Mouse (Mus musculus) midbrain, embryonic 14.5 days (tissue): ENCODE measurements at regions not wholly inside any gene's neighbourhood (a gene's known extent, or its start where the extent isn't known, plus 50 kb on each side); places are given as distances from the start of the nearest gene placed in this dataset.

Experiments used
- ATAC-seq: fragments of 200-750 bp; cut with Nextera tagmentation; 2 replicates; pipeline ENCODE4 v1.8.0; 2017; ENCODE audit warnings: moderate number of reproducible peaks, moderate library complexity; ENCODE audit not compliant: low FRiP score, low TSS enrichment
- DNase-seq: peaks from one replicate; pipeline ENCODE4 v3.0.0-alpha.2; 2015
- H3K27ac ChIP-seq: fragments of 300-500 bp; sonication (generic); replicated peaks from 2 replicates; pipeline ENCODE4 v1.5.1; 2014; ENCODE audit warnings: mild to moderate bottlenecking, low read depth, low read length, moderate library complexity
- H3K27me3 ChIP-seq: fragments of 300-500 bp; sonication (generic); 2 replicates; pipeline ENCODE4 v1.6.1; 2014; ENCODE audit warnings: low read length, control low read depth, mixed read lengths; ENCODE audit not compliant: control insufficient read depth, insufficient read depth
- H3K36me3 ChIP-seq: fragments of 300-500 bp; sonication (generic); 2 replicates; pipeline ENCODE4 v1.6.1; 2014; ENCODE audit warnings: low read length, control low read depth; ENCODE audit not compliant: control insufficient read depth, insufficient read depth
- H3K4me1 ChIP-seq: fragments of 300-500 bp; sonication (generic); 2 replicates; pipeline ENCODE4 v1.6.1; 2014; ENCODE audit warnings: mild to moderate bottlenecking, antibody characterized with exemption, low read length, control low read depth; ENCODE audit not compliant: control insufficient read depth, insufficient read depth
- H3K4me2 ChIP-seq: fragments of 300-500 bp; sonication (generic); 2 replicates; pipeline ENCODE4 v1.6.1; 2014; ENCODE audit warnings: mild to moderate bottlenecking, low read length, moderate library complexity
- H3K4me3 ChIP-seq: fragments of 300-500 bp; sonication (generic); replicated peaks from 2 replicates; pipeline ENCODE4 v1.5.1; 2014; ENCODE audit warnings: low read depth, low read length
- H3K9ac ChIP-seq: fragments of 300-500 bp; sonication (generic); replicated peaks from 2 replicates; pipeline ENCODE4 v1.6.1; 2014; ENCODE audit warnings: mild to moderate bottlenecking, low read length, moderate library complexity
- H3K9me3 ChIP-seq: fragments of 300-500 bp; sonication (generic); 2 replicates; pipeline ENCODE4 v1.6.1; 2016; ENCODE audit warnings: low read length, control low read depth, mixed read lengths; ENCODE audit not compliant: control insufficient read depth
- WGBS: fragments of 180-500 bp; shearing (Covaris S2); extraction: QIAGEN DNeasy Blood & Tissue Kit; methylation state at CpG from one replicate; pipeline ENCODE4 v1.1.7; 2014; 5-methylcytosine and 5-hydroxymethylcytosine counted together

DNA sequence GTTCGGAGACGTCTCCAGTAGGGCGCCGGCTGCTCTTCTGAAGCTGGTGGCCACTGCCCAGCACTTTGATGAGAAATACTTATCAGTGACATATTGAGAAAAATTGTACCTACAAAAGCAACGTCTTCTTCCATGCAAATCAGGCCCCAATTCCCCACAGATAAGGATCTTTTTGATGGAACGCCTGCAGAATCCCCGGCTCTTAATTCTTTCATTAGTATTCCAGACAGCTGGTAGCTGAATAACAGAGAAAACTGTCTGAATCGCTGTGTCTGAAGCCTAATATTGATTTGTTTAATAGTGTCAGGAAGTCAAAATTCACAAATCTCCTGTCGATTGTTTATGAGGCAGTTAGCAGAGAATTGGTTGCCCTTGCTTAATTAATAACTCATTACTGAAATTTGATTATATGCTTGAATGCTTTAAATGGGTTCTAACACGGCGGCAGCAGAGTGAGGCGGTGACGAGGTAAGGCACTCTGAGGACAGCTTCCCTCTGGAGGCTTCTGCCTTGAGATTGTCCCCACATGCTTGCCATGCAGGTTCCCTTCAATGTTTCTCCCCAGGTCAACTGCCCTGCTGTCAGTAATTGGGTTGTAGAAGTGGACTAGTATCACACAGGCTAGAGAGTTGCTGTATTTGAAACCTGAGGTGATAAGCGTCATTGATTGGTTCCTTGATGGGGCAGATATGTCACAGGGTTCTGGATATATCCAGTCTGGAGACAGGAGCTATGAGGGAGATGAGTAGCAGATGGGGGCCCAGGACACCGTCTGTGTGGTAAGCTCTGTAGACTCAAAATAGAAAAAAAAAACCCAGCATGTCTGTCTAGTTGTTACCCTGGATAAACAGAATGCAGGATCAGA, 170.4 kb downstream of the Emx2 start:
- 33% methylated on average over 15 of the region's 15 CpGs for WGBS
- peak overlapping the region; percentile 71 for H3K27ac ChIP-seq
- peak; percentile 76 for DNase-seq
- H3K9me3 ChIP-seq: no peaks in the 10 kb centered on the region
- peak; percentile 14; the same call in 1 of the 2 replicates for ATAC-seq
- no peak overlapping the region for H3K9ac ChIP-seq
- H3K4me3 ChIP-seq: no peak overlapping the region
- H3K36me3 ChIP-seq: no peaks in the 10 kb centered on the region
- H3K4me2 ChIP-seq: peak overlapping the region; percentile 12
- H3K27me3 ChIP-seq: no peaks in the 10 kb centered on the region
- H3K4me1 ChIP-seq: peaks cover 22% of the 10 kb centered on the region

DNA sequence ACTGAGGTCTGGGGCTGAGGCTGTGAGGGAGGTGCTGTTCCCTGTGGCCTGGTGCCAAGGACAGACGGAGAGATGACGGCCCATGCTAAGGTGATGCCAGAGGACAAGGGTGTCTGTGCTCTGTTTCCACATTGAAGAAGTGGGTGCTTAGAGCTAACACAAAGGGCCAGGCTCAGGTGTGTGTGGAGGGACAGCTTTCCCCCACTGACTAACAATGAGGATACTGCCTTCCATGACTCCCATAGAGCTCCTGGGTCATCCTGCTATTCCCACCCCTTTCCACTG, 170.9 kb downstream of the Emx2 start:
- Histone ChIP-seq H3K9me3 (no peaks in the 10 kb centered on the region), H3K4me1 (peaks cover 22% of the 10 kb centered on the region), H3K36me3 (no peaks in the 10 kb centered on the region), H3K27me3 (no peaks in the 10 kb centered on the region), H3K27ac (peak overlapping the region; percentile 71), H3K4me3 (no peak overlapping the region), H3K4me2 (no peak overlapping the region), H3K9ac (no peak overlapping the region)
- DNase-seq (no peak), ATAC-seq (no peak)
- 74% methylated on average over 2 of the region's 2 CpGs for WGBS

DNA sequence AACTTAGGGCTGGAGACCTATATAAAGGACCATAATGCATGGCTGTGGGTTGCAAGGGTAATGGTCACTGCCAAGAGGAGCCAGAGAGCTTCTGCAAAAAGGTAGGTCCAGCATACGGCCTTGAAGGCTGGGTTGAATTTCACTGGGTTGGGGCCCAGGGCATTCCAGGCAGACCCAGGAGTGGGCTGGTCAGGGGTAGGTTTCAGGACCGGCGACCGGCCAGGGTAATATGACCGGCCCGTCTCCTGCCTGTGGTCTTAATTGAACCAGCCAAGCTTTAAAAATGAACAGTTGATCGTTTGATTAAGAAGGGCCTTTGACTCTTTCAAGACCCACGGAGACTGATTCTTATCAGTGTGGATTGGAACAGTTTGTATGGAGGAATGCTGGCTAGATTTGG, 171.9 kb downstream of the Emx2 start:
- no peak for ATAC-seq

DNA sequence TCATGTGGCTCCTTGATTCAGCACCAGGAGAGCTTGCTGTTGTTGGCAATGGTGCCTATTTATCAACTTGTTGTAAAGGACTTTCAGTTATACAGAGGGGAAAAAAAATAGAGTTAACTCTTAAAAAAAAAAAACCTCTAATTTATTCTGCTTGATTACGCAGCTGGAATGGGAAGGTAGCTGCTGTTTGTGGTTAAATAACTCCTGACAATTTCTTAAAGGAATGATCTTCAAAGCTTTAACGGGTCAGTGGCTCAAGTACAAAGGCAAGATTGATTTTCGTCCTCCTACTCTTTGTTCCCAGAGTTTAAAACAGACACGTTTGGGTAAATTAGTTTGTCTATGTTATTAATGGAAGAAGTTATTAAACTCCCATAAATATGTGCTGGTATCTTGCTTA, 172.5 kb downstream of the Emx2 start:
- Histone ChIP-seq H3K4me2 (no peak overlapping the region), H3K4me3 (no peak overlapping the region), H3K4me1 (peaks cover 20% of the 10 kb centered on the region), H3K9ac (no peak overlapping the region), H3K9me3 (no peaks in the 10 kb centered on the region), H3K27me3 (no peaks in the 10 kb centered on the region), H3K36me3 (no peaks in the 10 kb centered on the region), H3K27ac (no peak overlapping the region)
- DNase-seq (no peak), ATAC-seq (no peak)
- WGBS: 23% methylated on average over 4 of the region's 4 CpGs

More for the DNA sequence above, 171.9 kb downstream of the Emx2 start:
- 71% methylated on average over 8 of the region's 8 CpGs for WGBS
- no peak overlapping the region for H3K9ac ChIP-seq
- H3K27ac ChIP-seq: no peak overlapping the region
- no peaks in the 10 kb centered on the region for H3K27me3 ChIP-seq
- no peak overlapping the region for H3K4me3 ChIP-seq
- no peak for DNase-seq
- no peak overlapping the region for H3K4me2 ChIP-seq
- H3K4me1 ChIP-seq: peaks cover 17% of the 10 kb centered on the region
- H3K9me3 ChIP-seq: no peaks in the 10 kb centered on the region
- H3K36me3 ChIP-seq: no peaks in the 10 kb centered on the region

DNA sequence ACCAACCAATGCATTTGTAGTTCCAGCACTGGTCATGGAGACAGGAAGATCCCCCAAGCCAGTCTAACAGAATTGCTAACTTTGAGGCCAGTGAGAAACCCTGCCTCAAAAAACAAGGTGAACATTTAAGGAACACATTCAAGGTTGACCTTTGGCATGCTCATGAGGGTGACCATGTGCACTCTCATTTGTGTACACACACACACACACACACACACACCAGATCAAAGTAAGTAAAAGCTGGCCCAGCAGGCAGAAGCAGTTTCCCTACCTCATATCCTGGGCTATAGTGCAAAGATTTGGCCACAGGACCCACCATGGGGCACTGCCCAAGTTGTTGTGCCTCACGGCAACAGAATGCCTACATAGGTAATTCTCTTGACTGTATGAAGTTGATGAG, 173.4 kb downstream of the Emx2 start:
- no peaks in the 10 kb centered on the region for H3K27me3 ChIP-seq
- no peak overlapping the region for H3K9ac ChIP-seq
- H3K4me1 ChIP-seq: peaks cover 20% of the 10 kb centered on the region
- no peak for DNase-seq
- no peak overlapping the region for H3K4me2 ChIP-seq
- H3K9me3 ChIP-seq: no peaks in the 10 kb centered on the region
- H3K27ac ChIP-seq: no peak overlapping the region
- 72% methylated on average over 1 of the region's 1 CpGs for WGBS
- no peak for ATAC-seq
- H3K4me3 ChIP-seq: no peak overlapping the region
- H3K36me3 ChIP-seq: no peaks in the 10 kb centered on the region

DNA sequence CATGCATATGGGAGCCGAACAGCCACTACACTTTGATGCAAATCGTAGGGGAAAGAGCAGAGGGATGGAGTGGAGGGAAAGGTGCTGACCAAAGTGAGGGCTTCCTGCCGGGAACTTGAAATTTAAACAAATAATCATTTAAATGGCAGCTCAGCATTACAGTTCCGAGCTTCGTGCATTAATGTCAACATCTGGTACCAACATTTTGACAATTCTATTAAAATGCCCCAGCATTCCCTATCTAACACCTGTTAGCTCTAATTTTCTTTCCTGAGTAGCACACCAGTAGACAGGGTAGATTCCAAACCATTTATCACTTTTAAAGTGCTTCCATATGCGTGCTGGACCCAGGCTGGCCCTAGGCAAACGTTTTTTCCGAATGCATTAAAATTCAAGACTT, 178.1 kb downstream of the Emx2 start:
- no peak overlapping the region for H3K4me3 ChIP-seq
- ATAC-seq (no peak), DNase-seq (no peak)
- H3K27me3 ChIP-seq: no peaks in the 10 kb centered on the region
- no peaks in the 10 kb centered on the region for H3K9me3 ChIP-seq
- H3K4me1 ChIP-seq: peaks cover 3% of the 10 kb centered on the region; the same call in 1 of the 2 replicates
- H3K9ac ChIP-seq: no peak overlapping the region
- no peak overlapping the region for H3K4me2 ChIP-seq
- no peaks in the 10 kb centered on the region for H3K36me3 ChIP-seq
- H3K27ac ChIP-seq: no peak overlapping the region
- 56% methylated on average over 8 of the region's 8 CpGs for WGBS

DNA sequence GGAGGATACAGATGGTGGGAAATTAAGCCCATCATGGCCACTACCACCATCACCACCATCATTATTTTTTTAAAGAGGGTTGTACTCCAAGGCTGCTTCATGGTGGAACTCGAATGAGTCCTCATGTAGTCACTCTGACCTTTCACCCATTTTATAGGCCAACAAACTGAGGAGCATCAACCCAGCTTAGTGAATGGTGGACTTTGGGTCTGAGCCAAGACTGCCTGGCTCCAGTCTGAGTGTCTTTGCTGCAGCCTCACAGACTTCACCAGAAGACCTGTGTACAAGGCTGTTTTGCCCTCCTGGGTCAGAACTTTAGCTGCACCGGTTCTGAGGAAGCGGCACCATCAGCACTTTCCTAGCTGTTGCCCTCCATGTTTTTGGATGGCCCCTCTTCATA, 184.4 kb downstream of the Emx2 start:
- no peaks in the 10 kb centered on the region for H3K9me3 ChIP-seq
- H3K36me3 ChIP-seq: no peaks in the 10 kb centered on the region
- WGBS: 92% methylated on average over 3 of the region's 3 CpGs
- DNase-seq (no peak), ATAC-seq (no peak)
- no peak overlapping the region for H3K27ac ChIP-seq
- H3K4me1 ChIP-seq: no peaks in the 10 kb centered on the region
- no peak overlapping the region for H3K9ac ChIP-seq
- H3K27me3 ChIP-seq: no peaks in the 10 kb centered on the region
- no peak overlapping the region for H3K4me3 ChIP-seq
- H3K4me2 ChIP-seq: no peak overlapping the region

DNA sequence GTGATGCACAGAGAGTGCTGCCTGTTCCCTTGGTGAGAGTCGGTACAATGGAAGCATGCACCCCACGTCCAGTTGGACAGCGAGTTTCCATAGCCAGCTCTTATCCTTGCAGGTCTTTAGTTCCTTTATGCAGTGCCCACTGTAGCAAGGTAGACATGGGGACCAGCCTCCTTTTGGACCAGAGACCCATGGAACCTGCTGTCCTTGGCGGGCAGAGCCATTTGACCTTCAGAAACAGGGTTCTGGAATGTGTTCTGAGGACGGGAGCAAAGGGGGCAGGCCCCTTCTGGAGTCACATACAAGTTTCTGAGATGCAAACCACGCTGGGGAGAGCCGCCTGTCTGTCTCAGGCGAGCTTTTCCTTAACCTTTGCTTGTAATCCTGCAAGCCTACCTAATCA, 188.1 kb downstream of the Emx2 start:
- Histone ChIP-seq H3K36me3 (no peaks in the 10 kb centered on the region), H3K9ac (no peak overlapping the region), H3K9me3 (no peaks in the 10 kb centered on the region), H3K4me3 (no peak overlapping the region), H3K27ac (no peak overlapping the region), H3K27me3 (no peaks in the 10 kb centered on the region), H3K4me2 (no peak overlapping the region), H3K4me1 (peaks cover 10% of the 10 kb centered on the region)
- no peak for ATAC-seq
- 83% methylated on average over 8 of the region's 8 CpGs for WGBS
- no peak for DNase-seq

DNA sequence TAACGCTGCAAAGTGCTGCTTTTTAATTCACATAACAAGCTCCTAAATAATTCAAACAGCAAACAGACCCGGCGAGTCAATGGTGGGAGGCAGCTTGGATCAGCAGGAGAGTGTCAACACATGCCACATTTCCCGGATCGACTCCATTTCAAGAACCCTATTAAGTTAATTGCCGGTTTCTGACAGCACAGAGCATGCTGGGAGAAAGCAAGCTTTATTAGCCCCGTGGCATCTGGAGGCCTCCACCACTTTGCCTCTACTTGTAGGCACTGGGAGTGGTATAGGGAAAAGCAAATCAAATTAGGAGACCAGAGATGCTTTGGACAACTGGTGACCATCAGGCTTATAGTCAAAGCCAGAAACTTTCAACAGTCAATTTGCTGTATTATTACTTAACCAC, 188.5 kb downstream of the Emx2 start:
- no peak overlapping the region for H3K27ac ChIP-seq
- no peak overlapping the region for H3K4me3 ChIP-seq
- ATAC-seq: no peak
- no peak overlapping the region for H3K9ac ChIP-seq
- no peaks in the 10 kb centered on the region for H3K9me3 ChIP-seq
- H3K27me3 ChIP-seq: no peaks in the 10 kb centered on the region
- H3K4me1 ChIP-seq: peaks cover 14% of the 10 kb centered on the region
- no peaks in the 10 kb centered on the region for H3K36me3 ChIP-seq
- DNase-seq: no peak
- no peak overlapping the region for H3K4me2 ChIP-seq
- 55% methylated on average over 7 of the region's 7 CpGs for WGBS
